Mouse (Mus musculus): ENCODE results near the gene Il12rb1. TPM values are rescaled to one million over a fixed set of nuclear protein-coding genes. Genes with fewer than 3 reads are reported as not detected.
"Not testable (repeated sequence)": the region's sequence is repeated elsewhere in the genome, so short reads cannot be mapped to it uniquely, and the experiment has no call there.

Il12rb1 gene
- polyA plus RNA-seq, 1 experiment from 2014 or later = 0.07 TPM

GRCm38 (mm10) chr8:70816679-70817078 is 8.4 kb downstream of the Il12rb1 start:
- Histone ChIP-seq H3K9me3 (peaks cover 12% of the 10 kb centered on the region; the same call in 1 of the 2 replicates), H3K9ac (no peak overlapping the region), H3K4me1 (peaks cover 10% of the 10 kb centered on the region; the same call in 1 of the 2 replicates), H3K4me2 (peak overlapping the region; percentile 46), H3K27me3 (peaks cover 56% of the 10 kb centered on the region), H3K4me3 (peak overlapping the region; percentile 20), H3K27ac (no peak overlapping the region), H3K36me3 (no peaks in the 10 kb centered on the region)
- no peak for ATAC-seq (ENCODE audit: insufficient number of reproducible peaks, insufficient read depth, low FRiP score, low TSS enrichment, low read depth)
- WGBS = 6% methylated on average over 30 of the region's 30 CpGs

- Histone ChIP-seq H3K9me3 (peaks cover 12% of the 10 kb centered on the region; the same call in 1 of the 2 replicates), H3K4me2 (0 out of 2 replicates have a peak overlapping the region, but pooled peaks have one; percentile 11), H3K36me3 (no peaks in the 10 kb centered on the region), H3K4me3 (no peak overlapping the region), H3K27me3 (peaks cover 50% of the 10 kb centered on the region), H3K9ac (no peak overlapping the region), H3K27ac (no peak overlapping the region), H3K4me1 (peaks cover 7% of the 10 kb centered on the region; the same call in 1 of the 2 replicates)
- WGBS = 4% methylated on average over 31 of the region's 31 CpGs
- ATAC-seq (ENCODE audit: insufficient number of reproducible peaks, insufficient read depth, low FRiP score, low TSS enrichment, low read depth) = 0 out of 2 replicates have a peak, but pooled peaks have one; percentile 27
These were observed 12.1 kb downstream of the Il12rb1 start for GRCm38 (mm10) chr8:70820101-70820935.

- no peak overlapping the region for H3K27ac ChIP-seq
- peak overlapping the region; percentile 7; the same call in 1 of the 2 replicates for H3K9ac ChIP-seq
- H3K27me3 ChIP-seq = peaks cover 39% of the 10 kb centered on the region
- H3K4me1 ChIP-seq = peaks cover 7% of the 10 kb centered on the region; the same call in 1 of the 2 replicates
- peak; percentile 4; the same call in 1 of the 2 replicates for ATAC-seq (ENCODE audit: insufficient number of reproducible peaks, insufficient read depth, low FRiP score, low TSS enrichment, low read depth)
- H3K4me3 ChIP-seq = no peak overlapping the region
- 17% methylated on average over 30 of the region's 30 CpGs for WGBS
- no peaks in the 10 kb centered on the region for H3K36me3 ChIP-seq
- peaks cover 12% of the 10 kb centered on the region; the same call in 1 of the 2 replicates for H3K9me3 ChIP-seq
- 0 out of 2 replicates have a peak overlapping the region, but pooled peaks have one; percentile 0 for H3K4me2 ChIP-seq
These were observed 13.2 kb downstream of the Il12rb1 start for GRCm38 (mm10) chr8:70821399-70821962.

GRCm38 (mm10) chr8:70821992-70822391 is 13.7 kb downstream of the Il12rb1 start:
- peaks cover 2% of the 10 kb centered on the region; the same call in 1 of the 2 replicates for H3K4me1 ChIP-seq
- no peak overlapping the region for H3K4me2 ChIP-seq
- no peak for ATAC-seq (ENCODE audit: insufficient number of reproducible peaks, insufficient read depth, low FRiP score, low TSS enrichment, low read depth)
- no peak overlapping the region for H3K27ac ChIP-seq
- peaks cover 34% of the 10 kb centered on the region for H3K27me3 ChIP-seq
- 33% methylated on average over 11 of the region's 11 CpGs for WGBS
- H3K4me3 ChIP-seq = no peak overlapping the region
- no peaks in the 10 kb centered on the region for H3K36me3 ChIP-seq
- H3K9me3 ChIP-seq = peaks cover 12% of the 10 kb centered on the region; the same call in 1 of the 2 replicates
- H3K9ac ChIP-seq = peak overlapping the region; percentile 7; the same call in 1 of the 2 replicates

- not testable (repeated sequence) for H3K36me3 ChIP-seq; H3K4me3 ChIP-seq; H3K4me1 ChIP-seq; H3K27ac ChIP-seq; H3K9ac ChIP-seq; ATAC-seq (ENCODE audit: insufficient number of reproducible peaks, insufficient read depth, low FRiP score, low TSS enrichment, low read depth); H3K4me2 ChIP-seq
- Histone ChIP-seq H3K9me3 (peaks cover 12% of the 10 kb centered on the region; the same call in 1 of the 2 replicates), H3K27me3 (peaks cover 28% of the 10 kb centered on the region)
- 81% methylated on average over 3 of the region's 3 CpGs for WGBS
These were observed 14.3 kb downstream of the Il12rb1 start for GRCm38 (mm10) chr8:70822594-70822993.

- peaks cover 23% of the 10 kb centered on the region for H3K27me3 ChIP-seq
- no peak for ATAC-seq (ENCODE audit: insufficient number of reproducible peaks, insufficient read depth, low FRiP score, low TSS enrichment, low read depth)
- WGBS = 81% methylated on average over 7 of the region's 7 CpGs
- no peak overlapping the region for H3K4me3 ChIP-seq
- H3K27ac ChIP-seq = no peak overlapping the region
- H3K9me3 ChIP-seq = 0 out of 2 replicates have a peak, but pooled peaks cover 5% of the 10 kb centered on the region
- no peak overlapping the region for H3K9ac ChIP-seq
- no peak overlapping the region for H3K4me2 ChIP-seq
- H3K36me3 ChIP-seq = no peaks in the 10 kb centered on the region
- no peaks in the 10 kb centered on the region; the same call in 1 of the 2 replicates for H3K4me1 ChIP-seq
These were observed 15.6 kb downstream of the Il12rb1 start for GRCm38 (mm10) chr8:70823802-70824201.

GRCm38 (mm10) chr8:70825816-70826215 is 17.6 kb downstream of the Il12rb1 start:
- H3K9me3 ChIP-seq = no peaks in the 10 kb centered on the region
- H3K27me3 ChIP-seq = peaks cover 7% of the 10 kb centered on the region
- no peaks in the 10 kb centered on the region for H3K36me3 ChIP-seq
- no peak overlapping the region for H3K9ac ChIP-seq
- H3K4me3 ChIP-seq = no peak overlapping the region
- no peak overlapping the region for H3K4me2 ChIP-seq
- 77% methylated on average over 8 of the region's 8 CpGs for WGBS
- no peak for ATAC-seq (ENCODE audit: insufficient number of reproducible peaks, insufficient read depth, low FRiP score, low TSS enrichment, low read depth)
- H3K4me1 ChIP-seq = no peaks in the 10 kb centered on the region; the same call in 1 of the 2 replicates
- H3K27ac ChIP-seq = no peak overlapping the region

- Histone ChIP-seq H3K27me3 (no peaks in the 10 kb centered on the region), H3K27ac (no peak overlapping the region), H3K4me2 (no peak overlapping the region), H3K36me3 (no peaks in the 10 kb centered on the region), H3K4me3 (no peak overlapping the region), H3K4me1 (no peaks in the 10 kb centered on the region; the same call in 1 of the 2 replicates), H3K9ac (no peak overlapping the region), H3K9me3 (no peaks in the 10 kb centered on the region)
- no peak for ATAC-seq (ENCODE audit: insufficient number of reproducible peaks, insufficient read depth, low FRiP score, low TSS enrichment, low read depth)
- 94% methylated on average over 2 of the region's 2 CpGs for WGBS
These were observed 18.8 kb downstream of the Il12rb1 start for GRCm38 (mm10) chr8:70827010-70827409.

- no peaks in the 10 kb centered on the region for H3K36me3 ChIP-seq
- H3K9me3 ChIP-seq = no peaks in the 10 kb centered on the region
- no peak overlapping the region for H3K9ac ChIP-seq
- H3K4me3 ChIP-seq = no peak overlapping the region
- ATAC-seq (ENCODE audit: insufficient number of reproducible peaks, insufficient read depth, low FRiP score, low TSS enrichment, low read depth) = no peak
- WGBS = 88% methylated on average over 1 of the region's 1 CpGs
- H3K4me1 ChIP-seq = no peaks in the 10 kb centered on the region
- H3K27me3 ChIP-seq = no peaks in the 10 kb centered on the region
- H3K4me2 ChIP-seq = no peak overlapping the region
- H3K27ac ChIP-seq = no peak overlapping the region
These were observed 19.5 kb downstream of the Il12rb1 start for GRCm38 (mm10) chr8:70827796-70828195.

- 89% methylated on average over 8 of the region's 8 CpGs for WGBS
These were observed 23.3 kb downstream of the Il12rb1 start for GRCm38 (mm10) chr8:70831517-70831916.

GRCm38 (mm10) chr8:70832371-70832770 is 24.1 kb downstream of the Il12rb1 start:
- no peak for ATAC-seq (ENCODE audit: insufficient number of reproducible peaks, insufficient read depth, low FRiP score, low TSS enrichment, low read depth)
- 0 out of 2 replicates have a peak overlapping the region, but pooled peaks have one; percentile 36 for H3K9ac ChIP-seq
- no peaks in the 10 kb centered on the region for H3K9me3 ChIP-seq
- no peak overlapping the region for H3K4me2 ChIP-seq
- H3K4me1 ChIP-seq = no peaks in the 10 kb centered on the region
- no peaks in the 10 kb centered on the region for H3K27me3 ChIP-seq
- H3K4me3 ChIP-seq = no peak overlapping the region
- H3K36me3 ChIP-seq = peaks cover 22% of the 10 kb centered on the region
- H3K27ac ChIP-seq = no peak overlapping the region
- WGBS = 60% methylated on average over 11 of the region's 11 CpGs

More at GRCm38 (mm10) chr8:70831517-70831916, 23.3 kb downstream of the Il12rb1 start:
- Histone ChIP-seq H3K9me3 (no peaks in the 10 kb centered on the region), H3K4me1 (no peaks in the 10 kb centered on the region), H3K4me2 (no peak overlapping the region), H3K27me3 (no peaks in the 10 kb centered on the region), H3K27ac (no peak overlapping the region), H3K9ac (no peak overlapping the region), H3K36me3 (peaks cover 18% of the 10 kb centered on the region), H3K4me3 (no peak overlapping the region)
- ATAC-seq (ENCODE audit: insufficient number of reproducible peaks, insufficient read depth, low FRiP score, low TSS enrichment, low read depth) = no peak

Measured in embryonic facial prominence, embryonic 13.5 days (tissue).